Mouse (Mus musculus) layer of hippocampus, adult 2 months (tissue): Measurements from ENCODE around the gene Myo15b. TPM values are rescaled to one million over a fixed set of nuclear protein-coding genes. Genes with fewer than 3 reads are reported as not detected.

Experiments used
- DNase-seq, 2 experiments: peaks; one replicate each; pipeline ENCODE4 v3.0.0; 2022; ENCODE audit warnings: low spot score in 2 of 2
- H3K27ac ChIP-seq: fragments of 200-600 bp; 2 replicates; pipeline ENCODE4 v1.8.1; 2022
- H3K4me3 ChIP-seq: fragments of 200-600 bp; 2 replicates; pipeline ENCODE4 v1.8.1; 2022; ENCODE audit warnings: mild to moderate bottlenecking
- CTCF ChIP-seq: fragments of 200-600 bp; conservative IDR thresholded peaks from 2 replicates; pipeline ENCODE4 v1.8.1; 2022; ENCODE audit warnings: antibody characterized with exemption, mild to moderate bottlenecking, moderate library complexity
- total RNA-seq, 2 experiments: library from RNA; stranded (reverse); gene quantifications; 2 replicates each; pipeline ENCODE4 v1.2.3; 2021

Myo15b gene
- total RNA-seq, 2 experiments from 2014 or later = 0.22 to 0.41 TPM

DNA sequence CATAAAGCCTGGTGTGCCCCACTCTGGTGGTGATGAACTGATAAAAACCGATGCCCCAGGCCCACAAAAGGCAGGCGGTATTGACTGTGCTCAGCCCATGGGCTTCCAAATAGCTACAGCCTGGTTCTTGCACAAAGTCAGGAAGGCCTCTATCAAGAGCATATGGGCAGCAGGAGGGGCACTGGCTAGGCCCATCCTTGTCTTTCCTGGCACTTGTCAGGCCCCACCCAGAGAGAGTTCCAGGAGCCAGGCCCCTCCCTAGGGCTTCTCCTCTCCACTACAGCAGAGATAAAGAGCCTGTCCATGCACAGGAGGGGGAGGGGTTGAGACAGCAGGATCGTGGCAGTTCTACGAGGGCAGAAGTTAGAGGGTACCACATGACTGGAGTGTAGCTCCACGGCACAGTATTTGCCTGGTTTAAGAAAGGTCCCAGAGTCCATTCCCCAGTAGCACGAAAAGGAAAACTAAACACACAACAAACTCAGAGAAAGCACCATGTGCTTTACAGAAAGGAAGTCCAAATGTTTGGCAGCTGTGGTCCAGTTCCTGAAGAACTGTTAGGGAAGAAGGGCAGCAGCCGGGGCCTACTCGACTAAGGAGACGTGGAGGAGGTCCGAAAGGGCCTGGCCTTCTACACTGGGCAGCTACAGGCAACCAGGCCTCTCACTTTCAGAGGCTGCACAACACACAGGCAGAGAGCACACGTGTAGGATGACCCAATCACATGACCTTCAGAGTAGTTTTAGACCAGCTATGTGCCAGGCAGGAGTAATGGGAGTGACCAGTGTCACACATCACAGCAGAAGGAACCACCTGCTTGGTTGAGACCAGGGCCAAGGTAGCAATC, 45.4 kb downstream of the Myo15b start:
- no peak for TF ChIP-seq CTCF
- no peak for DNase-seq
- Histone ChIP-seq H3K4me3 (peak overlapping the region; percentile 11; the same call in 1 of the 2 replicates), H3K27ac (no peak overlapping the region; the same call in 1 of the 2 replicates)

DNA sequence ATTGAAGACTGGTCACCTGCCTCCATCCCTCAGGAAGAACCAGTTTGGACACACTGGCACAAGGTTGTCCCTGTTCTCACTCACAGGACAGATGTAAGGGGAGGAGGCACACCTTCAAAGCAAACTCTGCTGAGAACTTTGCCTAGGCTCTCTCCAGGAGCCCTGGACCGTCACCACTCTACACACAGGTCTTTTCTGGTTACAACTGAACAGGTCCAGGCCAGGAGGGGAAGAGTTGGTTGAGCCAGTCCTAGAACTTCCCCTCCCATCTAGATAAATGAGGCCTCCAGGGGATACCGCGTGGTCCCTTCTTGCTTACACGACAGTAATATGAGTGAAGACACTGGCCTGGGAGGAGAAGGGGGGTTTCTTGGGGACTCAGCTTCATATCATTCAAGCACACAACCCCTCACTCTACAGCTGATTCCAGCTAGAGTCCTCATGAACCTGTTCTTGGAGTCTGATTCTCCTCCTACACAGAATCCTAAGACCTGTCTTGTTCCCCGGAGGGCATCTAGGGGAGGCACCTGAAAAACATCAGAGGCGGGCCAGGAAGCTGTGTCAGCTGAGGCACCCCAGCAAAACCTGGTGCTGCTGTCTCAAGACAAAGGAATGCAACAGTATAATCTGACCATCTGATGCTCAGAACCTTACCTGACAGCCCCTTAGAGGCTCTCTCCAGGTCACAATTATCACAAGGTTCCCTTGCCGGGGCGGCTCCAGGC, 46.2 kb downstream of the Myo15b start:
- peak overlapping the region; percentile 88 for H3K27ac ChIP-seq
- peak overlapping the region; percentile 45 for H3K4me3 ChIP-seq
- DNase-seq = no peak
- no peak for TF ChIP-seq CTCF

DNA sequence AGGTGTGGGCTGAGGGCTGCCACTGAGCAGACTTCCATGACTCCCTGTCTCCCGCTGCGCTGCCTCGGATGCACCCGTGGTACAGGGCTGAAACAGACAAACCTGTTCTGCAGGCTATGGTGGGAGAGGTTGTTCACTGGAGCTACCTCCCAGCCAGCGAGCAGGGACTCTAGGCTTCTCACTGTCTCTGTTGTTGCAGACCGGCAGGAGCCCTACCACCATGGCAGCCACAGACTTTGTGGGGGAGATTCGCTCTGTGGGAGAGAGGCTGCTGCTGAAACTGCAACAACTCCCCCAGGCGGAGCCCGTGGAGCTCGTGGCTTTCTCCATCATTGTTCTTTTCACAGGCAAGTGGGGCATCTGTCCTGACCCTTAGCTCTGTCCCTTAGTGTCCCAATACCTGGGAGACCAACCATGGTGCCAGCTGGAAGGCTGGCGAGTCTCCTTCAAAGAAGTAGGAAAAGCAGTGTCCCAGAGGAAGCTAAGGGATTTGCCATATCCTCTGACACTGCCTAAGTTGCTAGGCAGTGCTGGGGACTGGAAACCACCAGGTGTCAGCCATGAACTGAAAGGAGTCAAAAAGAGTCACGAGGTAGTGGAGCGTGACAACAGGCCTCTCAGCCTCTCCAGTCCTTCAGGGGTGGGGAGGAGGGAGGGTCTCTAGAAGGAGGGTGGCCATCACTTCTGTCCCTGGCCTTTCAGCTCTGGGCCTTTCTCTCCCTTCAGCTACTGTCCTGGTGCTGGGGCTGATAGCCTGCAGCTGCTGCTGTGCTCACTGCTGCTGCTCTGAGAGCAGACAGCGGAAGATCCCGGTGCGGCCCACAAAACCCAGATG, 47.0 kb downstream of the Myo15b start:
- Histone ChIP-seq H3K27ac (peak overlapping the region; percentile 88), H3K4me3 (peak overlapping the region; percentile 45)
- peak; percentile 39 to 55 for DNase-seq
- 0 out of 2 replicates have a peak, but pooled peaks have one; percentile 15 for TF ChIP-seq CTCF

DNA sequence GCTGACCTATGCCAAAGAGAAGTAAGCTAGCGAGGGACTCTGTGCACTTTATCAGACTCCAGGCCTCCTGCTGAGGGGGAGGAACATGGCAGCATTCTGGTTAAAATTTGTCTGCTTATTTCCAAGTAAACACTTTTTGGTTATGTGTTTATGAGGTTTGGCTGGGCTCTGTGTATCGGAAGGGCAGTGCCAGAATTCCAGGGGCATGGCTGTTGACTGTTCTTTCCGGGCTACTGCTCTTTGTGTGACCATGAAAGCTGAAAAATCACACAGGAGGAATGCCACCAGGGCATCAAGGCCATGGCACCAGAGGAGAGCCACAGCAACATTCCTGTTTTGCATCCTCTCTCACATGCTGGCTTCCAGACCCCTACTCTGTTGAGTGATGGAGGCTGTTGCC, 47.9 kb downstream of the Myo15b start:
- DNase-seq = no peak
- no peak for TF ChIP-seq CTCF
- H3K27ac ChIP-seq = peak overlapping the region; percentile 88
- H3K4me3 ChIP-seq = no peak overlapping the region

DNA sequence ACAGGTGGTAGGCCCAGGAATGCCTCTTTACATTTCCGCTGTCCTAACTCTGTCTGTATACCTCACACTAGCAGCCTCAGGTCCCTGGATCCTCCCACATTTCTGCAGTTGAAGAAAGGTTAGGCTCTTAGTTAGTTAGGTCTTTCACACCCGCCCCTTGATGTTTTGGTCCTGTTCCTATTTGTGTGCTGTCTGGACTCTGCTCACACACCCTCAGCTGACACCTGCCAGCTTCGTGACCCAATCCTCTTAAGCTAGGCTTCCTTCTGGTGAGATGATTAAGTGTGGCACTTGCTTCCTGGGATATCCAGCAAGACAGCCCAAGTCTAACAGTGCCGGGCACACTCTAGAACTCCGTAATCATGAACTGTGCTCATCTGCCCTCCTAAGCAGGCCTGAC, 48.3 kb downstream of the Myo15b start:
- peak overlapping the region; percentile 88 for H3K27ac ChIP-seq
- no peak overlapping the region for H3K4me3 ChIP-seq
- TF ChIP-seq CTCF = no peak
- DNase-seq = no peak

DNA sequence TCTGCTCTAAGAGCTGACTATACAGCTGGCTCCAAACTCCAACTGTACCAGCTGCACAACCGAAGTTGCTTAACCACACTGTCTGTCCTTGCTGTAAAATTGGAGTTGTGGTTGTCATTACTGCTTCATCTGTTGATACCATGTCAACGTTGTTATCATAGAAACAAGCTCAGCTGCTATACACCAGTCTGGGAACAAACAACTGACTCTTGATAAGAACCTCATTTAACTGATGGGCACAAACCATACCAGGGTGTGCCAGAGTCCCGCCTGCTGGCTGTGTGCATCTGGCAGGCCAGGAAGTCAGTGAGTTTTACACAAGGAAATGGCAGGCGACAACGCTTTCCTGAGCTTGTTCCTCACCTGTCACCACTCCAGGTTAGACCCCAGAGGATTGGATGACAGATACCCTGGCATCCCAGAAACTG, 52.9 kb downstream of the Myo15b start:
- no peak for DNase-seq
- no peak overlapping the region for H3K4me3 ChIP-seq
- peak overlapping the region; percentile 46; the same call in 1 of the 2 replicates for H3K27ac ChIP-seq
- no peak for TF ChIP-seq CTCF

DNA sequence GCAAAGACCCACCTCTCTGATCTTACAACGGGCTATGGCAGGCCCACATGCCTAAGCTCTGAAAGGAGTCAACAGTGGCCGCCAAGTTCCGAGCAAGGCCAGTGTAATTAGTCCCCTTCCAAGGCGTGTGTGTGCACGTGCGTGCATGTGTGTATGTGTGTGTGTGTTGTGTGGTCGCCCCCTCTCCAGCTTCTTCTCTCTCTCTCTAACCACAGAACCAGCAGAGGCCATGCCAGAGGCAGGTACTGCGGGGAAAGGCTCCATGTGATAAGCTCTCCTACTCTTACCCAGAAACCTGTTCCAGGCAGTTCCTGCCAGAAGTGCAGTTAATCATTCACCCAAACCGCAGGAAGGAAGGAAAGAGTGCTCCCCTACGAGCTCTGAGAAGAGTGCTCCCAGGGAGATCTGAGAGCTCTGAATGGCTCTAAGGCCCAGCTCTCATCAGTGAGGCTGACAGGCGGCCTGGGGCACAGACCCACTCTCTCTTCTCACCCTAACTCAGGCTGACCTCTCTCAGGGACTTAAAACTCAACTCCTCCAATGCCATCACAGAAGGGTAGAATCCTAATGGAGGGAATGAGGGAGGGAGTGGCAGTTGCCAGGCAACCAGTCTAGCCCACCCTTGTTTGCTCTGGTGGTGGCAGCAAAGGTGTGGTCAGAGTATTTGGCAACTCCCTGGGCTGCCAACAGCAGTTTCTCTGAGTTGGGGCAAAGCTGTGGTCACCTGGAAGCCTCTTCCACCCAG, 53.6 kb downstream of the Myo15b start, which contains the start of gene Smim6:
Gene Smim6, plus strand, starts transcription at position 386 of the 745 bp plus-strand sequence.
- H3K4me3 ChIP-seq = no peak within 1 kb of the TSS
- no peak for DNase-seq
- H3K27ac ChIP-seq = peak within 1 kb of the TSS; percentile 46; the same call in 1 of the 2 replicates
- TF ChIP-seq CTCF = no peak

DNA sequence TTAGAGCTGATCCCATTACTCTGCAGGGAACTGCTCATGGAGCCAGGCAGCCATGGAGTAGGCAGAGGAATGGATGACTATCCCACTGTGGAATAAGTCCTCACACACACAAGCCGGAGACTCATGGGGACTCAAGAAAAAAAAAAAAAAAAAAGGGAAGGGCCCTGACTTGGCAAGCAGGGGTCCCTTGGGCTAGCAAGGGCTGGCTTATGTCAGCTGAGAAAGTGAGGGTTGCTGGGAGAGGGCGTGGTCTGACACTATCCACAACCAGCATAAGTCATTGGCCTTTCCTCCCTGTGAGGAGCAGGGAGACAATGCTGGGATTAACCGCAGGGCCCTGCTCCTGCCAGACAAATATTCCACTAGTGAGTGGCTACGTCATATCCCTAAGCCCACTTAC, 58.4 kb downstream of the Myo15b start:
- DNase-seq = no peak
- no peak for TF ChIP-seq CTCF
- Histone ChIP-seq H3K4me3 (no peak overlapping the region), H3K27ac (no peak overlapping the region)

DNA sequence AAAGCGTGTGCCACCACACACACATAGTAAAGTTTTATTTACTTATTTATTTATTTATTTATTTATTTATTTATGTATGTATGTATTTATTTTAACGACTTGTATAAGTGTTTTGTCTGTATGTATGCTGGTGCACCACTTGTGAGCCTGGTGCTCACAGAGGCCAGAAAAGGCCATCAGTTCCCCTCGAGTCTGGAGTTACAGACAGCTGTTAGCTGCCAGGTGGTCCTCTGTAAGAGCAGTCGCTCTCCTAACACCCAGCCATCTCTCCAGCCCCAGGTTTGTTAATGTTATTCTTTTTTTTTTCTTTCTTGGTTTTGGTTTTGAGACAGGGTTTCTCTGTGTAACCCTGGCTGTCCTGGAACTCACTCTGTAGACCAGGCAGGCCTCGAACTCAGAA, 60.4 kb downstream of the Myo15b start:
- no peak for TF ChIP-seq CTCF
- DNase-seq = no peak
- Histone ChIP-seq H3K4me3 (no peak overlapping the region), H3K27ac (no peak overlapping the region)

DNA sequence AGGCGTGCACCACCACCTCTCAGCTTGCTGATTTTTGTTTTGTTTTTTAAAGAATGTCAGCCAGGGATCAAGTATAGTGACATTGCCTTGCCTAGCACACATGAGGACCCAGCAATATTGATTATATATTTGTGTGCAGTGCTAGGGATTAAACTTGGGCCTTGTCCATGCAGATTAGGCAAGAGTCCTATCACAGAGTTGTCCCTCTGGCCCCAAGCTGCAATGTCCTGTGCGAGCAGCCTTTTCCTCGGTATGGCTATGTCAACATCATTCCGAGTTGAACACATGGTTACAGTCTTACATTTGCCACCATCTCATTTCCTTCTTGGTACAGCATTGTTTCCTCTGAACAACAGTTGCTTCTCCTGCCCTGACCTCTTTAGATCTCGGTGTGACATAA, 60.9 kb downstream of the Myo15b start:
- Histone ChIP-seq H3K27ac (no peak overlapping the region), H3K4me3 (no peak overlapping the region)
- TF ChIP-seq CTCF = no peak
- DNase-seq = no peak

DNA sequence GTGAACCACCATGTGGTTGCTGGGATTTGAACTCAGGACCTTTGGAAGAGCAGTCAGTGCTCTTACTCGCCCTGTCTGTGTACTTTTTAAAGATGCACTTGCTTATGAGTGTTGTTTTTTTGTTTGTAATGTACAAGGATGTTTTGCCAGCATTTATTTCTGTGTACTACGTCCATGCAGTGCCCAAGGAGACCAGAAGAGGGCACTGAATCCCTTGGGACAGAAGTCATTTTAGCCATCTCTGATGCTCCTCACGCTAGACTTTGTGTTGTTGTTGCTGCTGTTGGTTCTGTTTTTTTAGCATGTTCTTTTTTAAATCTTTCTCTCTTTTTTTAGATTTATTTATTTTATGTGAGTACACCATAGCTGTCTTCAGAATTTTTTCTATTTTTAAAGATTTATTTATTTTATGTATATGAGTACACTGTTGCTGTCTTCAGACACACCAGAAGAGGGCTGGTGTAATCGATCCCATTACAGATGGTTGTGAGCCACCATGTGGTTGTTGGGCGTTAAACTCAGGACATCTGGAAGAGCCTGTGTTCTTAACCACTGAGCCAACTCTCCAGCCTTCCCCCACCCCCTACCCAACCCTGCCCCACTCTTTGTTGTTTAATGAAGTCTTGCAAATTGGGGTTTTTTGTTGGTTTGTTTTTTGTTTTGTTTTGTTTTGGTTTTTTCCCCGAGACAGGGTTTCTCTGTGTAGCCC, 62.1 kb downstream of the Myo15b start:
- no peak overlapping the region for H3K27ac ChIP-seq
- H3K4me3 ChIP-seq = no peak overlapping the region
- DNase-seq = peak in 1 of 2 experiments; percentile 43
- peak; percentile 86 for TF ChIP-seq CTCF
